Mouse (Mus musculus) thymus, adult 2 months (tissue): ENCODE results near the gene Nt5dc3.

Experiments used
- CTCF ChIP-seq: fragments of 200-500 bp; IDR thresholded peaks from 2 replicates; pipeline ENCODE4 v1.5.1; 2012; ENCODE audit warnings: mild to moderate bottlenecking, control low read depth, low read length, moderate library complexity, borderline replicate concordance; ENCODE audit not compliant: control insufficient read depth, poor library complexity, insufficient read depth; ENCODE audit errors: extremely low read depth
- POLR2A ChIP-seq: fragments of 200-500 bp; IDR thresholded peaks from 2 replicates; pipeline ENCODE4 v1.6.1; 2012; ENCODE audit warnings: mild to moderate bottlenecking, low read length, control low read depth, moderate library complexity; ENCODE audit not compliant: control insufficient read depth, poor library complexity, insufficient read depth; ENCODE audit errors: extremely low read depth

- TF ChIP-seq POLR2A = no peak
- no peak for TF ChIP-seq CTCF
These were observed 28.6 kb downstream of the Nt5dc3 start for GRCm38 (mm10) chr10:86807362-86807761.
